27 mouse cellular contexts compared by ENCODE assay signal in the genomic region with DNA sequence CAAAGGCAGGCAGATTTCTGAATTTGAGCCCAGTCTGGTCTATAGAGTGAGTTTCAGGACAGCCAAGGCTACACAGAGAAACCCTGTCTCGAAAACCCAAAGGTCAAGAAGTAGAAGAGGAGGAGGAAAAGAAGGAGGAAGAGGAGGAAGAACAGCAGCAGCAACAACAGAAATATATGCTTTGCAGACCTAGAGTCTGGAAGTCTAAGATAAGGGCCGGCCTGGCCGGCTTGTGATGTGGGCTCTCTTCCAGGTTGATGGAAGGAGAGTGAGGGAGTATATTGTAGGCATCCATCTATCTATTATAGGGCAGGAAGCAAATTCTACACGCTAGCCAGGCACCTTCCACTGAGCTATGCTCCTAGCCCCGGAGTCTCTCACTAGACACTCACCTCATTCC.
DNase-seq lines count a peak whose midpoint lies in the region; ATAC-seq and TF ChIP-seq lines count a peak whose summit lies in the region.
"Had no signal": no experiment of that assay in that cellular context is flagged by ENCODE, and none has a peak within 500 bp of the region (broad histone marks: within the 10 kb centered on the region; RNA-seq: fewer than 3 reads in every experiment).

No protein-coding gene starts in this region.

- TF ChIP-seq CTCF in cerebellum, adult 2 months (IDR thresholded peaks at IDR 0.05; ENCODE audit: borderline replicate concordance, insufficient read depth, low read depth, low read length): no peak
- no peak for TF ChIP-seq CTCF in liver, embryonic 14.5 days (IDR thresholded peaks at IDR 0.05; ENCODE audit: low read depth)

- no peak overlapping the region for H3K4me3 ChIP-seq in cerebellum, adult 2 months (replicated peaks; ENCODE audit: insufficient read depth, low read depth, low read length)
- H3K4me3 ChIP-seq in liver, embryonic 14.5 days (ENCODE audit: insufficient read depth in 1 of 2, low read depth in 2 of 2, low read length in 2 of 2): no peak overlapping the region
- H3K4me3 ChIP-seq: embryonic facial prominence, embryonic 13.5 days; hindbrain, embryonic 15.5 days; limb, embryonic 12.5 days; neural tube, embryonic 12.5 days had no signal

- peak in 1 of 2 experiments; percentile 48 for DNase-seq in cerebellum, adult 2 months
- peak; percentile 53 for DNase-seq in spleen, adult 12 weeks (ENCODE audit: low spot score)
- no peak for DNase-seq in spleen, adult 18-20 months
- peak in 2 of 3 experiments; percentile 49 to 55 for DNase-seq in liver, embryonic 14.5 days (ENCODE audit: low read depth in 3 of 3, low spot score in 3 of 3)
- DNase-seq in spleen, postnatal 36 days (ENCODE audit: low spot score in 2 of 2): peak; percentile 33 to 71
- no peak for DNase-seq in frontal cortex, postnatal 14 days (ENCODE audit: low spot score in 2 of 2)
- DNase-seq in adrenal gland, postnatal 14 days: no peak
- DNase-seq: adrenal gland, postnatal 36 days; cerebellum, adult 18-20 months; cerebellum, postnatal 36 days; embryo, embryonic 11 days; forebrain, postnatal 0 days; gastrocnemius, postnatal 36 days; heart, postnatal 36 days; kidney, adult 8-10 months; kidney, postnatal 10 days; layer of hippocampus, postnatal 36 days; lung, adult 2 months; lung, postnatal 14 days; midbrain, embryonic 14.5 days; right cerebral cortex, postnatal 14 days; thymus, postnatal 25 days had no signal

- peak overlapping the region; percentile 23; the same call in 1 of the 2 replicates for H3K9ac ChIP-seq in liver, embryonic 14.5 days (replicated peaks)
- H3K9ac ChIP-seq: embryonic facial prominence, embryonic 13.5 days; forebrain, postnatal 0 days; hindbrain, embryonic 15.5 days; limb, embryonic 12.5 days; neural tube, embryonic 12.5 days had no signal

- TF ChIP-seq EP300 in liver, embryonic 14.5 days (IDR thresholded peaks at IDR 0.05; ENCODE audit: low read depth): peak; percentile 58; the same call in 1 of the 2 replicates

- H3K4me1 ChIP-seq in cerebellum, adult 2 months (ENCODE audit: control insufficient read depth, insufficient read depth, low read length): peaks cover 39% of the 10 kb centered on the region
- H3K4me1 ChIP-seq in liver, embryonic 14.5 days (replicated peaks; ENCODE audit: control insufficient read depth in 2 of 2, insufficient read depth in 2 of 2, low read length in 1 of 2): peaks cover 34 to 50% of the 10 kb centered on the region in 2 experiments
- H3K4me1 ChIP-seq: neural tube, embryonic 12.5 days had no signal

- no peak for TF ChIP-seq POLR2A in cerebellum, adult 2 months (IDR thresholded peaks at IDR 0.05; ENCODE audit: borderline replicate concordance, insufficient read depth, low read length)

- no peaks in the 10 kb centered on the region for H3K9me3 ChIP-seq in liver, embryonic 14.5 days (ENCODE audit: control insufficient read depth, low read length)
- H3K9me3 ChIP-seq: embryonic facial prominence, embryonic 13.5 days; hindbrain, embryonic 15.5 days; limb, embryonic 12.5 days; neural tube, embryonic 12.5 days had no signal

- H3K27me3 ChIP-seq in cerebellum, adult 2 months (ENCODE audit: control insufficient read depth, insufficient read depth, low read length): no peaks in the 10 kb centered on the region
- H3K27me3 ChIP-seq in liver, embryonic 14.5 days (ENCODE audit: control insufficient read depth, insufficient read depth, low read length): no peaks in the 10 kb centered on the region
- H3K27me3 ChIP-seq: embryonic facial prominence, embryonic 13.5 days; hindbrain, embryonic 15.5 days; limb, embryonic 12.5 days; neural tube, embryonic 12.5 days had no signal

- H3K36me3 ChIP-seq in liver, embryonic 14.5 days (replicated peaks; ENCODE audit: control insufficient read depth, insufficient read depth, low read depth): no peaks in the 10 kb centered on the region
- H3K36me3 ChIP-seq: embryonic facial prominence, embryonic 13.5 days; hindbrain, embryonic 15.5 days; limb, embryonic 12.5 days; neural tube, embryonic 12.5 days had no signal

- WGBS in cerebellum, adult 2 months: 30% methylated on average over 5 of the region's 5 CpGs
- 18% methylated on average over 5 of the region's 5 CpGs for WGBS in liver, embryonic 14.5 days (ENCODE audit: insufficient replicate concordance)

- peak overlapping the region; percentile 19; the same call in 1 of the 2 replicates for H3K4me2 ChIP-seq in liver, embryonic 14.5 days (ENCODE audit: low read depth)
- H3K4me2 ChIP-seq: embryonic facial prominence, embryonic 13.5 days; hindbrain, embryonic 15.5 days; limb, embryonic 12.5 days; neural tube, embryonic 12.5 days had no signal

- peak overlapping the region; percentile 46 for H3K27ac ChIP-seq in cerebellum, adult 2 months (ENCODE audit: insufficient read depth, low read length)
- peak overlapping the region; percentile 14; the same call in 1 of the 2 replicates for H3K27ac ChIP-seq in liver, embryonic 14.5 days
- H3K27ac ChIP-seq: embryonic facial prominence, embryonic 13.5 days; hindbrain, embryonic 15.5 days; limb, embryonic 12.5 days; neural tube, embryonic 12.5 days had no signal

- no peak for ATAC-seq in cerebellum, adult (ENCODE audit: insufficient number of reproducible peaks, low FRiP score, low TSS enrichment)
- ATAC-seq in liver, embryonic 14.5 days (ENCODE audit: insufficient read depth): peak; percentile 38
- ATAC-seq: forebrain, postnatal 0 days had no signal

Comparison
In these comparisons a context has a peak if more than half of its experiments do, and no peak if none do; other contexts are left out.
1. DNase-seq: peak in spleen, adult 12 weeks (single experiment), liver, embryonic 14.5 days (2 of 3) and spleen, postnatal 36 days (2 of 2); none in spleen, adult 18-20 months (0 of 2), frontal cortex, postnatal 14 days (0 of 2) and adrenal gland, postnatal 14 days (single experiment).